Mouse (Mus musculus) c-Kit-positive CD71-negative TER-119-negative erythroid progenitor cells, embryonic 14.5 days (primary cell): ENCODE results near the gene Pcnx4.
"Not testable (repeated sequence)": the region's sequence is repeated elsewhere in the genome, so short reads cannot be mapped to it uniquely, and the experiment has no call there.

Source experiments
- DNase-seq: peaks from one replicate; pipeline ENCODE4 v3.0.0-alpha.2; 2013; ENCODE audit warnings: low read depth

Pcnx4 gene

DNA sequence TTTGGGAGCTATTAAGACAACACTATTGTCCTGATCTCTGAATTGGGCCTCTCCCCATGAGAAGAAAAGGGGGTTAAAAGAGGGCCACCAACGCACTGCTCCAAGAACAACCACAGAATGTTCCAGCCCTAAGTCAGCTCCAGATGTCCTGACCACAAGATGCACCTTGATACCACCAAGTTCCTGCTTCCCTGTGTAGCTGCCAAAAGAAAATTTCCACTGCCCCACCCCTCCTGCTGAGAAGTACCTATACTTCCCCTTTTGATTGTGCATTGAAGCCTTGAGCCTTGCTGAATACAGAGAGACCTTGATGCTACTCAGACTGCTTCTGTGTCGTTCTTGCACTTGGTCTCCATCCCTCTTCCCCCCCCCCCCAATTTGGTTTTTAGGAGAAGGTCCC lies 62.5 kb downstream of the Pcnx4 start:
- DNase-seq = not testable (repeated sequence)

DNA sequence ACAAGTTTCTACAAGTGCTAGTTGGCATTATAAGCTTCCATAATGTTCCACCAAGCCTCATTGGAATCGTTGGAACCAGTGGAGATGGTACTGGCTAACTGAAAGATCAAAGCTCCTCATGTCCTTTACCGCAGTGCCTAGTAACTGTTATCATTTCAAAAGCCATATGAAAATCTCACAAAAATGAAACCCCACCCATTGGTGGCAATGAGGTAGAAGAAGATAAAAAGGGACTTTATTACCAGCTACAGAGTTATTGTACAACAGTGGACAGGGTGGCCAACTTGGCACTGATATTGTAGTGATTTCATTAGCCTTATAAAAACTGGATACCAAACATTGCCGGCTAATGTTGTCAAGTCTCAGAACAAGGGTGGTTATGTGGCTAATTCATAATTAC lies 75.9 kb downstream of the Pcnx4 start:
- DNase-seq = no peak

DNA sequence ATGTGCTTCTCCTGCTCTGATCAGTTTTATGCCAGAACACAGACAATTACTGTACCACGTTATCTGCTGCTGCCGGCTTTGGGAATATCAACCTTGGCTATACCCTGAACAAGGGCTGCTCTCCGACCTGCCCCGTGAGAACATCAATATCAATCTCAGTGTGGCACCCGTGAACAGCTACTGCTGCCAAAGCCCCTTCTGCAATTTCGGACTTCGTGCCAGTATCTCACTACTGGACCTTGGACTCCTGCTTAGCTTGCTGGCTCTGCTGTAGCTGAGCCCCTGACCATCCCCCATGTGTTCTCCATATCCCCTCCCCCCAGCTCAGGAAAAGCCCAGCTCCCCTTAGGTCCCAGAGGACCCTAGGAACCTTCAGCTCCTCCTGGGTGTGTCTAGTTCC lies 84.7 kb downstream of the Pcnx4 start:
- DNase-seq = no peak

DNA sequence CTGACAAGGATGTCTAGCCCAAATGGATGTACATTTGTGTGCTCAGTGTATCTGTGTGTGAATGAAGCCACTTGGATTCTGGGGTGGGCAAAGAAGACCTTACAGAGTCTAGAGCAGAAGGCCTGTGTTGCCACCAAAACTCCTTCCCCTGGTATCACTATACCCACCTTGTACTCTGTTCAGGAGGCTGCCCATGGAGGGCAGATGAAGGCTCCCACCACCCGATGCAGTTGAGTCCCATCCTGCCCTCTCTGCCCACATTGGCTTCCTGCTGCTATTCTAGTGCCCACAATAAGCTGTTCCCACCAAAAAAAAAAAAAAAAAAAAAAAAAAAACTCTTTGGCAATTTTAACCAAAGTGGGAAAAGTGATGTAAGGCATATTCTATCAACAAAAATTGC lies 85.3 kb downstream of the Pcnx4 start:
- DNase-seq = no peak

DNA sequence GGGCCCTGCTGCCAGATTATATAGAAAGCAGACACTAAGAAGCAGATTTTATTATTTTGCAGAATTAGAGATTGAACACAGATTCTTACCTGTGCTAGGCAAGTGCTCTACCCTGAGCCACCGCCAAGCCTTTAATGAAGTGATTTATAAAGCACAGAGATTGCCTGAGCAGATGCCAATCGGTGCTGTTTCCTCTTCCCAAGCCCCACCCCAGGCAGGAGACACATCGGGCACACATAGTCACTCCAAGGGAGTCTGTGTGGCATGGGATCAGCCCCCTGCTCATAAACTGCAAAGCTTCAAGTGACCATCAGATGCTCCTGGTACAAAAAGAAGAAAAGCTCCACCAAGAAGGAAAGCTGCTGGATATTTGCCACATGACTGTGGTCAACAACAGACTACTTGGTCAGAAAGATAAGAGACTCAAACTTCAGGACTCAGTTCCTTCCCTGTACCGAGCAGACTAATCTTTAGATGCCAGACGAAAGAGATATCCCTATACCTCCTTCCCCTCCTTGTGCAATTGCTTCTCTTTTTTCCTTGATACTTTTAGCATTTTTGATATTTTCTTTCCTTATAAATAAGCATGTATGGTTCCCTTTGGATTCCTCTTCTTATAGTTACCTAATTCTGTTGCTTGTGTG lies 86.8 kb downstream of the Pcnx4 start:
- DNase-seq = peak; percentile 16

DNA sequence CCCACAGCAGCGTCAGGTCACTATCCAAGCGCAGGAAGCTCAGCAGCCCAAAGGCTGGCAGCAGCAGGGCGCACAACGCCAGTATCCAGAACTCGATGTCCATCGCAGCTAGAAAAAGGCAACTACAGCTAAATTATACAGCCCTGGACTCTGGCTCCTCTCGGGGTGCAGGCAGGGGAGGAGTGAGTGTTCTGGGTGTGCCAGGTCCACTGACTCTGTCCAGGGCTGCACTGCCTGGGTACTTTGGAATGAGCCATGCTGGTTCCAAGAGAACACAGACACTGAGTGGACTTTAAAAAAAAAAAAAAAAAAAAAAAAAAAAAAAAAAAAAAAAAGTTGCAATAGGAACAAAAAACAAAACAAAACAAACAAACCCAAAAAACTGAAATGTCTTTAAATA lies 92.6 kb downstream of the Pcnx4 start:
- no peak for DNase-seq
